7 mouse cellular contexts compared by ENCODE assay signal in genomic region chr6:29609111-29610019, GRCm38 (mm10). TPM values are rescaled to one million over a fixed set of nuclear protein-coding genes. Genes with fewer than 3 reads are reported as not detected.
DNase-seq lines count a peak whose midpoint lies in the region; ATAC-seq lines count a peak whose summit lies in the region.

Gene Tnpo3, minus strand, starts transcription at chr6:29609887.

- DNase-seq in adrenal gland, adult 8-10 months: peak; percentile 91
- peak; percentile 92 for DNase-seq in embryo, embryonic 9.5 days (ENCODE audit: extremely low spot score)
- peak; percentile 82 to 91 for DNase-seq in gastrocnemius, postnatal 4 days (ENCODE audit: low spot score in 2 of 2)
- peak; percentile 91 to 92 for DNase-seq in left cerebral cortex, postnatal 36 days (ENCODE audit: low spot score in 2 of 2)
- DNase-seq in midbrain, embryonic 11.5 days (ENCODE audit: low spot score, missing footprints): peak; percentile 99
- peak; percentile 87 for DNase-seq in skeletal muscle tissue, adult 2 months (ENCODE audit: low read depth, low spot score)

- H3K27me3 ChIP-seq in intestine, embryonic 16.5 days (replicated peaks; ENCODE audit: control insufficient read depth, insufficient read depth, low read length): no peaks in the 10 kb centered on the region
- H3K27me3 ChIP-seq in midbrain, embryonic 11.5 days (ENCODE audit: control insufficient read depth, insufficient read depth, low read length): no peaks in the 10 kb centered on the region

- H3K9me3 ChIP-seq in intestine, embryonic 16.5 days (ENCODE audit: control insufficient read depth, low read length): no peaks in the 10 kb centered on the region
- no peaks in the 10 kb centered on the region for H3K9me3 ChIP-seq in midbrain, embryonic 11.5 days (ENCODE audit: control insufficient read depth, low read length)

- H3K4me1 ChIP-seq in intestine, embryonic 16.5 days (ENCODE audit: control insufficient read depth, insufficient read depth, low read length): 0 out of 2 replicates have a peak, but pooled peaks cover 2% of the 10 kb centered on the region
- peaks cover 2% of the 10 kb centered on the region; the same call in 1 of the 2 replicates for H3K4me1 ChIP-seq in midbrain, embryonic 11.5 days (ENCODE audit: control insufficient read depth, insufficient read depth, low read length)

- peak within 1 kb of the TSS; percentile 94 for H3K9ac ChIP-seq in intestine, embryonic 16.5 days (ENCODE audit: low read depth, low read length)
- peak within 1 kb of the TSS; percentile 87 for H3K9ac ChIP-seq in midbrain, embryonic 11.5 days (ENCODE audit: low read length)

- H3K4me2 ChIP-seq in intestine, embryonic 16.5 days (ENCODE audit: low read depth, low read length): peak within 1 kb of the TSS; percentile 78
- peak within 1 kb of the TSS; percentile 83 for H3K4me2 ChIP-seq in midbrain, embryonic 11.5 days

- peak within 1 kb of the TSS; percentile 98 for H3K4me3 ChIP-seq in intestine, embryonic 16.5 days (ENCODE audit: low read length)
- H3K4me3 ChIP-seq in midbrain, embryonic 11.5 days (ENCODE audit: low read depth, low read length): peak within 1 kb of the TSS; percentile 97

- H3K36me3 ChIP-seq in intestine, embryonic 16.5 days (ENCODE audit: control insufficient read depth, insufficient read depth, low read length): no peaks in the 10 kb centered on the region
- no peaks in the 10 kb centered on the region for H3K36me3 ChIP-seq in midbrain, embryonic 11.5 days (ENCODE audit: control insufficient read depth, insufficient read depth, low read length)

- ATAC-seq in intestine, embryonic 16.5 days: peak; percentile 99
- ATAC-seq in midbrain, embryonic 11.5 days (ENCODE audit: low FRiP score): peak; percentile 98

- H3K27ac ChIP-seq in intestine, embryonic 16.5 days (ENCODE audit: low read length): peak within 1 kb of the TSS; percentile 82
- peak within 1 kb of the TSS; percentile 49 for H3K27ac ChIP-seq in midbrain, embryonic 11.5 days (ENCODE audit: low read depth, low read length)

- intact Hi-C loops in left cerebral cortex, postnatal 36 days (cut with DNase I): no loop called here

- 0% methylated on average over 67 of the region's 67 CpGs for WGBS in intestine, embryonic 16.5 days
- under 1% methylated on average over 67 of the region's 67 CpGs for WGBS in midbrain, embryonic 11.5 days

RNA-seq across cellular contexts. Expression of gene Tnpo3, which starts in this region (rescaled TPM):
- 10 to 100 TPM; 48.3 to 65.6 (median 61.3) TPM for total RNA-seq in adrenal gland, adult 8-10 months (2022)
- total RNA-seq in gastrocnemius, postnatal 4 days (2021): 10 to 100 TPM; 47.2 to 52.3 TPM
- polyA plus RNA-seq in intestine, embryonic 16.5 days (2015; fragmentation: Nextera tagmentation; extraction: Ambion mirVana): 69.7 and 71.3 TPM in 2 replicates
- total RNA-seq in left cerebral cortex, postnatal 36 days (2021): 10 to 100 TPM; 65.3 to 74.8 TPM
- 120 and 127 TPM in 2 replicates for polyA plus RNA-seq in midbrain, embryonic 11.5 days (2014; fragmentation: Nextera tagmentation; extraction: Ambion mirVana)

Comparison
In these comparisons a context has a peak if more than half of its experiments do, and no peak if none do; other contexts are left out.
1. Peak in every context shown above with its lines: DNase-seq, ATAC-seq, H3K4me3 ChIP-seq and H3K27ac ChIP-seq.